Mouse (Mus musculus): ENCODE data around the gene Gm10309.

The Gm10309 gene

DNA sequence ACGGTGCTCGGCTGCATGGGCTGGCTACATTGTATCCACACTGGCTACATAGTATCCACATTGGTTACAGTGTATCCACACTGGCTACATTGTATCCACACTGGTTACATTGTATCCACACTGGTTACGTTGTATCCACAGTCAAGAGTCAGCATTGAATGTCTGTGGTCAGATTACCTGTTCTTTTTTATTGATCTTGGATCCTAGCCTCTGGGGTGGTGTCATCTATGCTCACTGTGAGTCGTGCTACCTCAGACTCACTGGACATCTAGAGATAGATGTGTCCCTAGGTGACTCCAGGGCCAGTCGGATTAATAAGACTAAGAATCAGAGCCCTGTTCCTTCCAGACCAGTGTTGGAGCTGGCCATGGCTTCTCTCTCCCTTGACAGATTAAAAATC, 34.9 kb downstream of the Gm10309 start:
- DNase-seq (ENCODE audit: low spot score) = no peak

DNA sequence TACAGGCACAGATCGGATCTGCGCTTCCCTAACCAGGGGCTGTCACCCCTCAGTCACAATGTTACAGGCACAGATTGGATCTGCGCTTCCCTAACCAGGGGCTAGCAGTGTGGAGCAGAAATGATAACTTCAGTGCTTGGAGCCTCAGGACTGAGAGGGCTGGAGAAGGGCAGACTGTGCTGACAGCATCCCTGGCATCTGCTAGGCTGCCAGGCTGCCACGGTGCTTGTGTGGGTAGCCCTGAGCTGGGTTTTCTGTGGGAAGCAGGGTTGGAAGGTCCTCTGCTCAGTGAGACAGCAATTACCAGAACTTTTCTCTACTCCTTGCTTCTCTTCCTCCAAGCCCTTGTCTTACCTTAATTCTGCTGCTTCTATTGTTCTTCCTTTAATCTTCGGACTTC, 37.1 kb downstream of the Gm10309 start:
- no peak for DNase-seq (ENCODE audit: low spot score)

DNA sequence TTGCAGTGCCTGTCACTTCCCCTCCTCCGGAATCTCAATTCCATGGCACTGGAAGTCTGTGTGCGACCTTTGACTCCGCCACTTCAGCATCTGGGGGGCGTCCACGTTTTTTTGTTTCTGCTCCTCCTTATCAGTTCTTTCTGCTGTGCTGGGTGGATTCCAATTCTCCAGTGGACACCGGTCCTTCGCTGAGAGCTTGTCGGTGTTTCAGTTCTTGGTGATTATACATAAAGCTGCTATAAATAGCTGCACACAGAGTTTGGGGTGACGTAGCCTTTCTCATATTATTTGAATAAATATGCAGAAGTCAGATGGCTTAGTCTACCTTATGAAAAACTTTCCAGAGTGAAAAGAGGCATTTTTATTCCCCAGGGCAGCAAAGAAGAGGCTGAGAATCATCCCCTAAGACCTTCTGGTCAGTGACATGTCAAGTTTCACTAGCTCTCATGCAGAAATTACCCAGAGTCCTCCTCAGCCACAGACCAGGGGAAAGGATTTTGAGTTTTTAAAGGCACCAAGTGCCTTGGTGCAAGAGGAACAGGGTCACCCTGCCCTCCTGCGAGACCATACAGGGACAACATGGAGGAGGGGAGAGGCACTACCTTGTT, 37.6 kb downstream of the Gm10309 start:
- no peak for DNase-seq (ENCODE audit: low spot score)

DNA sequence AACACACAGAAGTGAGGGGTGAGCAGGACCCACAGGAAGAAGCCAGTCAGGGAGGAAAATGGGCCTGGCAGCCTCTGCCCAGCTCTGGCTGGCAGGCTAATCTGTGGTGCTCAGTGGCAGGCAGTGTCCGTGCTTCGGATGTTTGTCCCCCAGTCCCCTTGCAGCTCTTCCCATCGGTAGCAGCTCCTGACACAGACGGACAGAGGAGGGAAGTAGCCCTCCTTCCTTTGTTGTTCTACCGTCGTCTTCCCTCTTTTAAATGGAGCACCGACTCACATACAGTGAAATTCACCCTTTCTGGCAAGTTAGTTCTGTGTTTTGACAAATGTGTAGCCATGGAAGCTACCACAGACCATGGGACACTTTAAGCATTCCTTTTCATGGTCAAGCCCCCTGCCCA, 38.2 kb downstream of the Gm10309 start:
- DNase-seq (ENCODE audit: low spot score) = no peak

DNA sequence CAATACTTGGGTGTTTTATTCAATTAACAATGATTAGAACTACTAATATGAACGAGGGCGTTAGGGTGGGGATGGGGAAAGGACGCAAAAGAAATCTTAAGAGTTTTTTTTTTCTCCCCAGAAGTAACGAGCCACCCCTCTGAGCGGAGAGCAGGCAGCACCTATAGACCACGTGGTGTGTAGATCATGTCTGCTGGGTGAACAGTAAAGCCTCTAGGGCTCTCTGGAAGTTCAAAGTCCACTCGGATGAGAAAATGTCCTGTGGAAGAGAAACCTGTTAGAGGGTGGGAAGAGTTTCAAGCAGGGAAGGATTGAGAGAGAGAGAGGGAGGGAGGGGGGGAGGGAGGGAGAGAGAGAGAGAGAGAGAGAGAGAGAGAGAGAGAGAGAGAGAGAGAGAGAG, 38.6 kb downstream of the Gm10309 start:
- DNase-seq (ENCODE audit: low spot score) = no peak

DNA sequence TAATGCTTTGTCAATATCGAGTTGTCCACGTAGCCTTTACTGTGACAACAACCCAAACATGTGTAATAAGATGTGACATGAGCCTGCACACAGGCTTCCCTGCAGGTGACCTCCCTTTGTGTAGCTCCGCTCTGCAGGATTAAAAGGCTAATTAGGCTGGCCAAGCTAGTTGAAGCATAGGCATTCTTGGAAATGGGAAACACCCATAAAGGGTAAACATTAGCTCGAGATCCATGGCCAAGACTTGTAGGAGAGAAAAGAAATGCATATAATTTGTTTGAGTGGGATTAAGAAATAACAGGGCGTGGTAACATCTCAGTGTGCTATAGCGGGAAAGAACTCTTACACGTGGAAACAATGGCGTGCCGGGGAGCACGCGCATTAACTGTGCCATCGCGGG, 39.2 kb downstream of the Gm10309 start:
- DNase-seq (ENCODE audit: low spot score) = no peak

DNA sequence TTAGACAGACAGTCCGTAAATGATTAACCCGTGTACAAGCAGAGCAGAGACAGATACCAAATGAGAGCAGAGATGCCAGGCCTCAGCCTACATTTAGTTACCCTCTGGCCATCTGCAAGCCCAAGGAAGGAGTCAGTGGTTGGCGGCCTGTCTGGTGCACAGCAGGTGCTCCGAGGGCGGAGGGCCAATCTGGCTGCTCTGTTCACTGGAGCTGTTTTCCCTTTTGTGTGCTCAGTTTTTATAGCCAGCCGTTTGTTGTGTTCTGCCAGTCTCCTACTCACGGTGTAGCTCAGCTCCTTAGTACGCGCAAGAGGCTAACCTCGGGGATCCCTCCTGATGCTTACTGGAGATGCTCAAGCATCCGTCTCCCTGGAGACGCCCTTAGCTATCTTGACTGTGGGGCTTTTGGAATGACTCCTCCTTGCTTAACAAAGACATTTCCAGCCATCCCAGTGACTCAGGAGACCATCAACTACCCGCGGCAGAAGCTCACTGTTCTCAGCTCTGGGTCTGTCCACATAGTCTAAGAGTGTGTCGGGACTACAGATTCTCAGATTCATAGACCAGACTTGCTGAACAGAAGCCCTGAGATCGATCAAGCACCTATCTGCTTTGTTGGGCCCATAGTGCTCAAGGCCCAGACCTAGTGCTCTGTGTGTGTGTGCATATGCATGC, 40.2 kb downstream of the Gm10309 start:
- DNase-seq (ENCODE audit: low spot score) = no peak

DNA sequence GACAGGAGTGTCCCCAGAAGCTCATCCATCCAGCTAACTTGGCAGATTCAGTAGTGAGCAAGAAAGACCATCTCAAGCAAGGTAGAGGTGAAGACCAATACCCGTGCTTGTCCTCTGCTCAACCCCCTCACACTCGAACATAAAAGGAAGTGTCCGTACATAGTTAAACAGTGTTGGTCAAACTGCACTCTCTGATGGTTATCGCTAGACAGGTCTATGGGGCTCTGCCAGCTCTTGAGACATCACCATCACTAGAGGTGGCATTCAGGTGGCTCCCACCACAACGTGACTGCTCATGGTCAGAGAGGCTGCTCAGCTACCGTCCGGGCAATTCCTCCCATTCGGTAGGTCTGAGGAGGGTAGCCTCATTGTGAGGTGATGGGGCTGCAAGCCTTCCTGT, 40.8 kb downstream of the Gm10309 start:
- no peak for DNase-seq (ENCODE audit: low spot score)

DNA sequence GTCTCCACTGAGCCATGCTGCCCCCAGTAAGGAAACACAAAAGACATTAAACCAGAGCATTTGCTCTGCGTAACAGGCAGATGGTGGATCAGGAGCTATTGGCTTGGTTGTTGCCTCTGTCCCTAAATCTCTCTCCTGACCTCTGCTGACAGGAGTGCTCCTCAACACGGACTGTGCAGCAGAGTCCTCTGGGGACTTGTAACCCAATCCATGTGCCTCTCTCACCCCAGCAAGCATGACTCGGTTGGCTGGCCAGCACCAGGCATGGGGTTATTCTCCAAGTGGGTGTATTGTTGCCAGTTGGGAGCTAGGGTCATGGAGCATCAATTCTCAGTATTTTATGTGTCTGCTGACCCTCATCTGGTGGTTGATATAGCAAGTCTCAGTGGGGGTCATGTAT, 41.7 kb downstream of the Gm10309 start:
- DNase-seq (ENCODE audit: low spot score) = no peak

DNA sequence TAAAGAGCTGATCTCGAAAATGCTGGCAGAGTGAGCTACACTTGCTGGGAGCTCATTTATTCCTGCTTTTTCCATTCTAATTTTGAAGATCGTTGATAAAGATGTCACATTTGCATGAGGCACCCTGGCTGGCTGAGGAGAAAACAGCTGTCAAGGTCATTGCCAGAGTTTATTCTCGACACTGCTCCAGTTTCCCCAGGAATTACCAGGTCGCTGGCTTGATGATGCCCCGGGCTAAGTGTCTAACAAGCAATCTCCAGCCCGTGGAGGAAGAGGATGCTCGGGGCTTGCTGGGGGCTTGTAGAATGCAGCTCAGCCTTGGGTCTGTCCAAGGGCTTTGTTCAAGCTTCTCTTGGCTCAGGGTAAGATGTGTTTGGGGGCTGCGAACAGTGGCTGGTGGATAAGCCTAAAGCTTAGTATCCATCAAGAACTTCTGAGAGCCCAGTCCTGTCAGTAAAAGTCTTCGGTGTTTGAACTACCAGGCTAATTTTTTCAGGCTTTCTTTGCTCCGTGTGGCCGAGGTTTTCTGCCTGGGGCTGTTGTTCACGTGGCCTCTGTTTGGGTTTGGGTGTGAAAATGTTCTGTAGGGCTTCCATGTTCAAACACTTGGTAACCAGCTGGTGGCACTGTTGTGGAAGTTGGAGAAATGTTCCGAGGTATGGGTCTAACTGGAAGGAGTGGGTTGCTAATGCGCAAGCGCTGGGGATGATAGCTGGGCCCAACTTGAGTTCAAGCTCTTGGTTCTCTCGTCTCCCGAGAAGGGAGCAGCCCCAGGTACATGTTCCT, 44.2 kb downstream of the Gm10309 start:
- no peak for DNase-seq (ENCODE audit: low spot score)

DNA sequence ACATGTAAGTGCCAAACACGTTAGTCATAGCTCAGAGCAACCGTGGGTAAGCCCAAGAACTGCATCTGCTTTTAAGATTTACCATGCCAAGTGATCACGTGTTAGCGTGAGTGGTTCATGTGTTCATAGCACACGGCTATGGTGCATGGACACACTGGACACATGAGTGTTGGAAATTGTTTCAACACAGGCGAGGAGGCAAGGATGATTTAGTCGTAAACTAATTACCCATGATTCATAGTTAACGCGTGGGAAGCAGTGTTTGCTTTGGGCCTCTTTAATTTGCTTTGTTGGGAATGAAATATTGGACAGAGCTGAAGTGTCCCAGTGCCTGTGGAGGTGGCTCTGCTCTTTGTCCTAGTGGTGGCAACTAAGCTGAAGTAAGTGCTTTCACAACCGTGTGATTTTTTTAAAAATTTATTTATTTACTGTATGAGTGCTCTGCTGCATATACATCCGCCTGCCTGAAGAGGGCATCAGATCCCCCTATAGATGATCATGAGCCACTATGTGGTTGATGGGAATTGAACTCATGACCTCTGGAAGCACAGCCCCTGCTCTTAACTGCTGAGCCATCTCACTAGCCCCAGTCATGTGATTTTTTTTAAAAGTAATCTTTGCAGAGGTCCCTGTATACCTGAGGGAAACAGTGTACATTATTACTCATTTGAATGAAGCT, 46.6 kb downstream of the Gm10309 start:
- no peak for DNase-seq (ENCODE audit: low spot score)

DNA sequence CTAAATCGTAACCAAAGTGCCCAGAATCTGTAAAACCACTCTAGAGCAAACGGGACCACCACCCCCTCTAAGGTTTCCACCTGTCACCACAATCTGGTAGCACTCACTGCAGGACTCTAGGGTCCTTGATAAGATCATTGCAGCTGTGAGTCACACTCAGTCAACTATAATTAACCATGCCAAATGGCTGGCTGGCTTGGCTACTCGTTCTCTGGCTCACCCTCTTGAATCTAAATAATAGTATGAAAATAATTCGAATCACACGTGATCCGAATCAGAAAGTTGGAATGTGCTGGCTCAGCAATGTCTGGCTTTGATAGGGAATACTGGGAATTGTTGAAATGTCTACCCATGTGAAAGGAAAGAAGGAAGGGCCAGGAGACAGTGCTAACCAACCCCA, 48.5 kb downstream of the Gm10309 start:
- DNase-seq (ENCODE audit: low spot score) = no peak

DNA sequence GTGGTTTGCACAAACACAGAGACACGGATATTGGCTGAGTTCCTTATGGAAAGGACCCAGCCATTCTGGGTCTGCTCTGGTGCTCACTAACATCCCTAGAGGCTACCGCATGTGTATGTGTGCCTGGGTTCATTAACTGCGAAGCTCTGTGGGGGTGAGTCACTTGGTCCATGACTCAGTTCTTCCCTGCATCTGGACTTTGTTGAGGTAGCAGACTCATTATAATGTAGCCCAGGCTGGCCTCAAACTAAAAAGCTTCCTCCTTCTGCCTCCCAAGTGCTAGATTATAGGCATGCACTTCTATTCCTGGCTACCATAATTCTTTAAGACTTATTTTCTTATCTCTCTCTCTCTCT, 50.7 kb downstream of the Gm10309 start:
- DNase-seq (ENCODE audit: low spot score) = no peak

DNA sequence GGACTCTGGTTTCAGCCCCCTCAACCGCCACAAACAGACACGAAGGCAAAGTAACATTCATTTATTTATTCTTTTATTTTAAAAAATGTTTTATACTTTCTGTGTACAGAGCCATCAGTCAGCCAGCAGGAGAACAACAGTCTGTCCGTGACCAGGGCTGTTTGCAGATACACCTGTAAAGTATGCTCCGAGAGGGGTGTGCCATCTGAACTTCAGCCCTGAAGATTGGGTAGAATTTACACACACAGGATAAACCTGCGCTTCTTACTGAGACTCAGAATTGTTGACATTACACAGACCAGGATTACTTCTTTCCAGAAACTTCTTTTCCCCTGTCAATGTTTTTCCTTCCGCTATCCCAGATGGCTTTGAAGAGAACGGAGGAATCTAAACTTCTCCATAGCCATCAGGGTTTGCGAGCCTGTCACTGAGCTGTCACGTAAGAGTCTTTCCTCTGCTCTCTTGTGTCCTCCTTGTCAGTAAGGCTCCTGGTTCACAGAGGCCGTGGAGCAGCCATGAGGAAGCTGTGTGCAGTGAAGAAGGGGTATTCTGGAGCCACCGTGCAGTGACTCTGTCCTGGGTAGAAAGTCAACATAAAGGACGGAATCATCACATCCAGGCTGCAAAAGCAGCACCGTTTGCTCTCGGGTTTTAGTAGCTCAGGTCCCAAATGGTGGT, 51.2 kb downstream of the Gm10309 start:
- DNase-seq (ENCODE audit: low spot score) = no peak

DNA sequence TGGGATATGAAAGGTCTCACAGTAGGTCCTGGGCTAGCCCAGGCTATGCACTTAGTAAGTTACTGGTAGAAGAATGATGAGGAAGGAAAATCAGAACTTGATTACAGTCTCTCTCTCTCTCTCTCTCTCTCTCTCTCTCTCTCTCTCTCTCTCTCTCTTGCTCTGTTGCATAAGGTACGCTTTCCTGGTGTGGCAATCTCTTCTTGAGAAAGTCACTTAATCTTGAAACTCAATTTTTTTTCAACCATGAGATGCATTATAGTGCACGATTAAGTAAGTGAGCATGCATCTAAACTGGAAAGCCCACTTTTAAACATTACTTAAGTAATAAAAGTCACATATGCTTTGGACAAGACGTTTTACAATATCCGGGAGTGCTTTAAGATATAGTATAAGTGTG, 52.1 kb downstream of the Gm10309 start:
- no peak for DNase-seq (ENCODE audit: low spot score)

Measured in left cerebral cortex, adult 11 months (tissue).